Mouse (Mus musculus) kidney, embryonic 14.5 days (tissue): ENCODE results near the gene Eri3. TPM values are rescaled to one million over a fixed set of nuclear protein-coding genes. Genes with fewer than 3 reads are reported as not detected.

Source experiments
- ATAC-seq: fragments of 200-750 bp; cut with Nextera tagmentation; 2 replicates; pipeline ENCODE4 v1.8.0; 2017; ENCODE audit warnings: moderate number of reproducible peaks, mild to moderate bottlenecking, moderate TSS enrichment, moderate library complexity; ENCODE audit not compliant: low FRiP score, low TSS enrichment
- H3K27ac ChIP-seq: fragments of 300-500 bp; sonication (generic); 2 replicates; pipeline ENCODE4 v1.5.1; 2014; ENCODE audit warnings: low read depth, mild to moderate bottlenecking, low read length, moderate library complexity, mixed read lengths
- H3K27me3 ChIP-seq: fragments of 300-500 bp; sonication (generic); 2 replicates; pipeline ENCODE4 v1.6.1; 2014; ENCODE audit warnings: mild to moderate bottlenecking, low read length; ENCODE audit not compliant: control insufficient read depth, insufficient read depth
- H3K36me3 ChIP-seq: fragments of 300-500 bp; sonication (generic); 2 replicates; pipeline ENCODE4 v1.6.1; 2014; ENCODE audit warnings: low read length, mixed read lengths; ENCODE audit not compliant: control insufficient read depth, insufficient read depth
- H3K4me1 ChIP-seq: fragments of 300-500 bp; sonication (generic); 2 replicates; pipeline ENCODE4 v1.6.1; 2014; ENCODE audit warnings: low read length, mixed read lengths; ENCODE audit not compliant: control insufficient read depth, insufficient read depth
- H3K4me2 ChIP-seq: fragments of 300-500 bp; sonication (generic); replicated peaks from 2 replicates; pipeline ENCODE4 v1.6.1; 2014; ENCODE audit warnings: low read depth, mild to moderate bottlenecking, low read length
- H3K4me3 ChIP-seq: fragments of 300-500 bp; sonication (generic); 2 replicates; pipeline ENCODE4 v1.5.1; 2014; ENCODE audit warnings: mild to moderate bottlenecking, low read length
- H3K9ac ChIP-seq: fragments of 300-500 bp; sonication (generic); 2 replicates; pipeline ENCODE4 v1.6.1; 2014; ENCODE audit warnings: low read depth, mild to moderate bottlenecking, low read length, moderate library complexity
- H3K9me3 ChIP-seq: fragments of 300-500 bp; sonication (generic); 2 replicates; pipeline ENCODE4 v1.6.1; 2016; ENCODE audit warnings: low read length; ENCODE audit not compliant: control insufficient read depth
- WGBS: fragments of 180-500 bp; shearing (Covaris S2); extraction: QIAGEN DNeasy Blood & Tissue Kit; methylation state at CpG from one replicate; pipeline ENCODE4 v1.1.7; 2014; 5-methylcytosine and 5-hydroxymethylcytosine counted together
- polyA plus RNA-seq: library from polyadenylated mRNA; unstranded; fragments of >200 nt; fragmentation: Nextera tagmentation; extraction: Ambion mirVana; gene quantifications from 2 replicates; pipeline ENCODE4 v1.2.1, GENCODE M21; 2014

The Eri3 gene
- polyA plus RNA-seq, 1 experiment from 2014 or later: 161 TPM

- Histone ChIP-seq H3K9ac (no peak overlapping the region), H3K27ac (no peak overlapping the region), H3K9me3 (no peaks in the 10 kb centered on the region), H3K4me1 (peaks cover 16% of the 10 kb centered on the region), H3K27me3 (no peaks in the 10 kb centered on the region), H3K4me2 (no peak overlapping the region), H3K4me3 (no peak overlapping the region), H3K36me3 (peaks cover 12% of the 10 kb centered on the region; the same call in 1 of the 2 replicates)
- 49% methylated on average over 5 of the region's 5 CpGs for WGBS
- no peak for ATAC-seq
These were observed 74.5 kb downstream of the Eri3 start for GRCm38 (mm10) chr4:117624660-117625059.

GRCm38 (mm10) chr4:117628464-117628863, 78.3 kb downstream of the Eri3 start:
- Histone ChIP-seq H3K27ac (no peak overlapping the region), H3K9me3 (no peaks in the 10 kb centered on the region), H3K4me2 (no peak overlapping the region), H3K36me3 (no peaks in the 10 kb centered on the region), H3K4me3 (no peak overlapping the region), H3K9ac (no peak overlapping the region), H3K27me3 (no peaks in the 10 kb centered on the region), H3K4me1 (peaks cover 21% of the 10 kb centered on the region)
- no peak for ATAC-seq
- 28% methylated on average over 1 of the region's 1 CpGs for WGBS

GRCm38 (mm10) chr4:117630053-117630670, 80.0 kb downstream of the Eri3 start:
- Histone ChIP-seq H3K4me1 (peaks cover 10% of the 10 kb centered on the region; the same call in 1 of the 2 replicates), H3K9me3 (no peaks in the 10 kb centered on the region), H3K27ac (no peak overlapping the region), H3K9ac (no peak overlapping the region), H3K4me3 (no peak overlapping the region), H3K27me3 (no peaks in the 10 kb centered on the region), H3K4me2 (no peak overlapping the region), H3K36me3 (no peaks in the 10 kb centered on the region)
- peak; percentile 46; the same call in 1 of the 2 replicates for ATAC-seq
- 44% methylated on average over 6 of the region's 6 CpGs for WGBS

- ATAC-seq: no peak
- H3K9ac ChIP-seq: no peak overlapping the region
- H3K36me3 ChIP-seq: no peaks in the 10 kb centered on the region
- no peak overlapping the region for H3K4me3 ChIP-seq
- H3K27ac ChIP-seq: no peak overlapping the region
- H3K4me2 ChIP-seq: no peak overlapping the region
- 76% methylated on average over 5 of the region's 5 CpGs for WGBS
- no peaks in the 10 kb centered on the region for H3K9me3 ChIP-seq
- peaks cover 10% of the 10 kb centered on the region; the same call in 1 of the 2 replicates for H3K4me1 ChIP-seq
- no peaks in the 10 kb centered on the region for H3K27me3 ChIP-seq
These were observed 83.4 kb downstream of the Eri3 start for GRCm38 (mm10) chr4:117633527-117633926.

- peaks cover 6% of the 10 kb centered on the region; the same call in 1 of the 2 replicates for H3K4me1 ChIP-seq
- H3K4me3 ChIP-seq: no peak overlapping the region
- H3K36me3 ChIP-seq: no peaks in the 10 kb centered on the region
- H3K27me3 ChIP-seq: no peaks in the 10 kb centered on the region
- ATAC-seq: no peak
- whole genome bisulfite sequencing: 92% methylated on average over 7 of the region's 7 CpGs
- no peak overlapping the region for H3K4me2 ChIP-seq
- H3K27ac ChIP-seq: no peak overlapping the region
- H3K9ac ChIP-seq: no peak overlapping the region
- H3K9me3 ChIP-seq: no peaks in the 10 kb centered on the region
These were observed 84.5 kb downstream of the Eri3 start for GRCm38 (mm10) chr4:117634642-117635041.

GRCm38 (mm10) chr4:117636152-117636551, 86.0 kb downstream of the Eri3 start:
- Histone ChIP-seq H3K9ac (no peak overlapping the region), H3K27me3 (no peaks in the 10 kb centered on the region), H3K27ac (no peak overlapping the region), H3K4me3 (no peak overlapping the region), H3K36me3 (0 out of 2 replicates have a peak, but pooled peaks cover 2% of the 10 kb centered on the region), H3K9me3 (no peaks in the 10 kb centered on the region), H3K4me2 (no peak overlapping the region), H3K4me1 (no peaks in the 10 kb centered on the region)
- WGBS: 84% methylated on average over 4 of the region's 4 CpGs
- no peak for ATAC-seq

- 59% methylated on average over 22 of the region's 22 CpGs for WGBS
- no peak overlapping the region for H3K4me3 ChIP-seq
- no peak overlapping the region for H3K9ac ChIP-seq
- H3K27ac ChIP-seq: no peak overlapping the region
- 0 out of 2 replicates have a peak, but pooled peaks cover 2% of the 10 kb centered on the region for H3K36me3 ChIP-seq
- H3K9me3 ChIP-seq: no peaks in the 10 kb centered on the region
- no peaks in the 10 kb centered on the region for H3K4me1 ChIP-seq
- no peaks in the 10 kb centered on the region for H3K27me3 ChIP-seq
- no peak overlapping the region for H3K4me2 ChIP-seq
- no peak for ATAC-seq
These were observed 86.9 kb downstream of the Eri3 start for GRCm38 (mm10) chr4:117636891-117637613.

GRCm38 (mm10) chr4:117640925-117641703, 90.9 kb downstream of the Eri3 start:
- 0 out of 2 replicates have a peak, but pooled peaks cover 2% of the 10 kb centered on the region for H3K36me3 ChIP-seq
- WGBS: 100% methylated on average over 1 of the region's 1 CpGs
- ATAC-seq: no peak
- H3K4me2 ChIP-seq: no peak overlapping the region
- H3K27me3 ChIP-seq: no peaks in the 10 kb centered on the region
- 0 out of 2 replicates have a peak, but pooled peaks cover 6% of the 10 kb centered on the region for H3K4me1 ChIP-seq
- H3K9ac ChIP-seq: no peak overlapping the region
- no peak overlapping the region for H3K27ac ChIP-seq
- no peak overlapping the region for H3K4me3 ChIP-seq
- H3K9me3 ChIP-seq: no peaks in the 10 kb centered on the region
